Mouse (Mus musculus): ENCODE results near the gene Cyp2d11. TPM values are rescaled to one million over a fixed set of nuclear protein-coding genes. Genes with fewer than 3 reads are reported as not detected.

Cyp2d11 gene
- polyA plus RNA-seq, 1 experiment from 2014 or later, result not detected

GRCm38 (mm10) chr15:82354126-82354945 lies 39.5 kb downstream of the Cyp2d11 start, which contains the start of gene Ndufa6:
Gene Ndufa6 (minus strand): TSS chr15:82354322.
- Histone ChIP-seq H3K4me3 (ENCODE audit: low read depth, low read length) (peak within 1 kb of the TSS; percentile 87), H3K4me1 (ENCODE audit: control insufficient read depth, insufficient read depth, low read length) (no peaks in the 10 kb centered on the region; the same call in 1 of the 2 replicates), H3K4me2 (ENCODE audit: low read depth, low read length) (peak within 1 kb of the TSS; percentile 66), H3K36me3 (replicated peaks; ENCODE audit: control insufficient read depth, insufficient read depth, low read depth, low read length) (peaks cover 5% of the 10 kb centered on the region), H3K27ac (replicated peaks; ENCODE audit: low read depth, low read length) (peak within 1 kb of the TSS; percentile 25; the same call in 1 of the 2 replicates), H3K9me3 (replicated peaks; ENCODE audit: control insufficient read depth, low read length) (no peaks in the 10 kb centered on the region), H3K9ac (replicated peaks; ENCODE audit: low read length) (peak within 1 kb of the TSS; percentile 91), H3K27me3 (ENCODE audit: control insufficient read depth, insufficient read depth, low read length) (no peaks in the 10 kb centered on the region)
- WGBS, result 2% methylated on average over 56 of the region's 57 CpGs
- ATAC-seq (replicated peaks; ENCODE audit: insufficient number of reproducible peaks, low FRiP score, low TSS enrichment, low read depth) (peak; percentile 99), DNase-seq (ENCODE audit: low spot score) (peak; percentile 98)

- H3K9me3 ChIP-seq (replicated peaks; ENCODE audit: control insufficient read depth, low read length), result no peaks in the 10 kb centered on the region
These were observed 40.1 kb downstream of the Cyp2d11 start for GRCm38 (mm10) chr15:82353745-82354113.

GRCm38 (mm10) chr15:82353078-82353744 lies 40.6 kb downstream of the Cyp2d11 start:
- Histone ChIP-seq H3K36me3 (replicated peaks; ENCODE audit: control insufficient read depth, insufficient read depth, low read depth, low read length) (peaks cover 5% of the 10 kb centered on the region), H3K27me3 (ENCODE audit: control insufficient read depth, insufficient read depth, low read length) (no peaks in the 10 kb centered on the region), H3K4me3 (ENCODE audit: low read depth, low read length) (peak overlapping the region; percentile 87), H3K9me3 (replicated peaks; ENCODE audit: control insufficient read depth, low read length) (no peaks in the 10 kb centered on the region), H3K9ac (replicated peaks; ENCODE audit: low read length) (peak overlapping the region; percentile 91), H3K4me2 (ENCODE audit: low read depth, low read length) (peak overlapping the region; percentile 66), H3K27ac (replicated peaks; ENCODE audit: low read depth, low read length) (peak overlapping the region; percentile 25; the same call in 1 of the 2 replicates), H3K4me1 (ENCODE audit: control insufficient read depth, insufficient read depth, low read length) (no peaks in the 10 kb centered on the region; the same call in 1 of the 2 replicates)
- DNase-seq (ENCODE audit: low spot score) (no peak), ATAC-seq (replicated peaks; ENCODE audit: insufficient number of reproducible peaks, low FRiP score, low TSS enrichment, low read depth) (no peak)
- WGBS, result 28% methylated on average over 14 of the region's 14 CpGs

More at GRCm38 (mm10) chr15:82353745-82354113, 40.1 kb downstream of the Cyp2d11 start:
- Histone ChIP-seq H3K4me2 (ENCODE audit: low read depth, low read length) (peak overlapping the region; percentile 66), H3K27me3 (ENCODE audit: control insufficient read depth, insufficient read depth, low read length) (no peaks in the 10 kb centered on the region), H3K36me3 (replicated peaks; ENCODE audit: control insufficient read depth, insufficient read depth, low read depth, low read length) (peaks cover 5% of the 10 kb centered on the region), H3K4me3 (ENCODE audit: low read depth, low read length) (peak overlapping the region; percentile 87), H3K9ac (replicated peaks; ENCODE audit: low read length) (peak overlapping the region; percentile 91), H3K4me1 (ENCODE audit: control insufficient read depth, insufficient read depth, low read length) (no peaks in the 10 kb centered on the region; the same call in 1 of the 2 replicates), H3K27ac (replicated peaks; ENCODE audit: low read depth, low read length) (peak overlapping the region; percentile 25; the same call in 1 of the 2 replicates)
- ATAC-seq (replicated peaks; ENCODE audit: insufficient number of reproducible peaks, low FRiP score, low TSS enrichment, low read depth) (peak; percentile 49; the same call in 1 of the 2 replicates), DNase-seq (ENCODE audit: low spot score) (no peak)
- 1% methylated on average over 23 of the region's 23 CpGs for WGBS

- no peak overlapping the region for H3K4me3 ChIP-seq (ENCODE audit: low read depth, low read length)
- 94% methylated on average over 3 of the region's 3 CpGs for WGBS
- DNase-seq (ENCODE audit: low spot score), result no peak
- H3K36me3 ChIP-seq (replicated peaks; ENCODE audit: control insufficient read depth, insufficient read depth, low read depth, low read length), result peaks cover 5% of the 10 kb centered on the region
- H3K9me3 ChIP-seq (replicated peaks; ENCODE audit: control insufficient read depth, low read length), result no peaks in the 10 kb centered on the region
- no peak overlapping the region for H3K4me2 ChIP-seq (ENCODE audit: low read depth, low read length)
- H3K9ac ChIP-seq (replicated peaks; ENCODE audit: low read length), result peak overlapping the region; percentile 9; the same call in 1 of the 2 replicates
- no peak overlapping the region for H3K27ac ChIP-seq (replicated peaks; ENCODE audit: low read depth, low read length)
- no peaks in the 10 kb centered on the region for H3K27me3 ChIP-seq (ENCODE audit: control insufficient read depth, insufficient read depth, low read length)
- H3K4me1 ChIP-seq (ENCODE audit: control insufficient read depth, insufficient read depth, low read length), result peaks cover 5% of the 10 kb centered on the region
- no peak for ATAC-seq (replicated peaks; ENCODE audit: insufficient number of reproducible peaks, low FRiP score, low TSS enrichment, low read depth)
These were observed 42.3 kb downstream of the Cyp2d11 start for GRCm38 (mm10) chr15:82351480-82351879.

- H3K4me3 ChIP-seq (ENCODE audit: low read depth, low read length), result no peak overlapping the region
- peaks cover 5% of the 10 kb centered on the region for H3K36me3 ChIP-seq (replicated peaks; ENCODE audit: control insufficient read depth, insufficient read depth, low read depth, low read length)
- no peaks in the 10 kb centered on the region for H3K27me3 ChIP-seq (ENCODE audit: control insufficient read depth, insufficient read depth, low read length)
- 90% methylated on average over 4 of the region's 4 CpGs for WGBS
- ATAC-seq (replicated peaks; ENCODE audit: insufficient number of reproducible peaks, low FRiP score, low TSS enrichment, low read depth) (no peak), DNase-seq (ENCODE audit: low spot score) (no peak)
- H3K9me3 ChIP-seq (replicated peaks; ENCODE audit: control insufficient read depth, low read length), result no peaks in the 10 kb centered on the region
- H3K9ac ChIP-seq (replicated peaks; ENCODE audit: low read length), result no peak overlapping the region
- H3K4me1 ChIP-seq (ENCODE audit: control insufficient read depth, insufficient read depth, low read length), result peaks cover 5% of the 10 kb centered on the region
- no peak overlapping the region for H3K27ac ChIP-seq (replicated peaks; ENCODE audit: low read depth, low read length)
- H3K4me2 ChIP-seq (ENCODE audit: low read depth, low read length), result no peak overlapping the region
These were observed 43.5 kb downstream of the Cyp2d11 start for GRCm38 (mm10) chr15:82350349-82350748.

- H3K27me3 ChIP-seq (ENCODE audit: control insufficient read depth, insufficient read depth, low read length), result no peaks in the 10 kb centered on the region
- H3K4me3 ChIP-seq (ENCODE audit: low read depth, low read length), result no peak overlapping the region
- DNase-seq (ENCODE audit: low spot score) (no peak), ATAC-seq (replicated peaks; ENCODE audit: insufficient number of reproducible peaks, low FRiP score, low TSS enrichment, low read depth) (no peak)
- peaks cover 5% of the 10 kb centered on the region for H3K36me3 ChIP-seq (replicated peaks; ENCODE audit: control insufficient read depth, insufficient read depth, low read depth, low read length)
- 80% methylated on average over 2 of the region's 2 CpGs for WGBS
- H3K4me1 ChIP-seq (ENCODE audit: control insufficient read depth, insufficient read depth, low read length), result peaks cover 5% of the 10 kb centered on the region
- no peak overlapping the region for H3K4me2 ChIP-seq (ENCODE audit: low read depth, low read length)
- H3K9me3 ChIP-seq (replicated peaks; ENCODE audit: control insufficient read depth, low read length), result no peaks in the 10 kb centered on the region
- no peak overlapping the region for H3K9ac ChIP-seq (replicated peaks; ENCODE audit: low read length)
- no peak overlapping the region for H3K27ac ChIP-seq (replicated peaks; ENCODE audit: low read depth, low read length)
These were observed 44.9 kb downstream of the Cyp2d11 start for GRCm38 (mm10) chr15:82348999-82349341.

GRCm38 (mm10) chr15:82348258-82348998 lies 45.4 kb downstream of the Cyp2d11 start:
- Histone ChIP-seq H3K36me3 (replicated peaks; ENCODE audit: control insufficient read depth, insufficient read depth, low read depth, low read length) (peaks cover 5% of the 10 kb centered on the region), H3K9ac (replicated peaks; ENCODE audit: low read length) (no peak overlapping the region), H3K27me3 (ENCODE audit: control insufficient read depth, insufficient read depth, low read length) (no peaks in the 10 kb centered on the region), H3K27ac (replicated peaks; ENCODE audit: low read depth, low read length) (no peak overlapping the region), H3K4me1 (ENCODE audit: control insufficient read depth, insufficient read depth, low read length) (peaks cover 5% of the 10 kb centered on the region), H3K4me3 (ENCODE audit: low read depth, low read length) (no peak overlapping the region), H3K4me2 (ENCODE audit: low read depth, low read length) (no peak overlapping the region), H3K9me3 (replicated peaks; ENCODE audit: control insufficient read depth, low read length) (no peaks in the 10 kb centered on the region)
- no peak for ATAC-seq (replicated peaks; ENCODE audit: insufficient number of reproducible peaks, low FRiP score, low TSS enrichment, low read depth)
- no peak for DNase-seq (ENCODE audit: low spot score)
- 85% methylated on average over 8 of the region's 8 CpGs for WGBS

Measured in embryonic facial prominence, embryonic 11.5 days (tissue).